Mouse (Mus musculus) inflammation-experienced regulatory T-cells, adult 6 months (primary cell): ENCODE measurements at regions not wholly inside any gene's neighbourhood (a gene's known extent, or its start where the extent isn't known, plus 50 kb on each side); places are given as distances from the start of the nearest gene placed in this dataset.

Experiments
- ATAC-seq: one replicate; pipeline ENCODE4 v1.8.0; 2017

GRCm38 (mm10) chr2:80998296-80998695 lies 381.3 kb downstream of the Nup35 start:
- ATAC-seq = no peak

DNA sequence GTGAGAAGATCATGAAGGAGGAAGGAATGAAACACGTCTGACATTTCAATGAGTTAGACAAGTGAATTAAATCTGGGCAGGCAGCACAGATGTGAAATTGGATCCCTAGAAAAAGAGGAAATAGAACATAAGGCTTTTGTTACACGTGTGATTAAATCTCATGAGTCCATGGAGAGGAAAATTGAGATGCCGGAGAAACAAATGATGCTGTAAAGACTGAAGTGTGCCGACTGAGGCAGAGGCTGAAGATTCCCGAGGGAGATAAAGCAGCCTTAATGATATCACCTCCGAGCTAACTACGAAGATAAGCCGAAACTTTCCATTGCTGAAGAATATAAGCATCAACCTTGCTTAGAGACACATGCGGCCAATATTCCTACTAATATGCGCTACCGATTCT lies 390.0 kb downstream of the Nup35 start:
- ATAC-seq = no peak

DNA sequence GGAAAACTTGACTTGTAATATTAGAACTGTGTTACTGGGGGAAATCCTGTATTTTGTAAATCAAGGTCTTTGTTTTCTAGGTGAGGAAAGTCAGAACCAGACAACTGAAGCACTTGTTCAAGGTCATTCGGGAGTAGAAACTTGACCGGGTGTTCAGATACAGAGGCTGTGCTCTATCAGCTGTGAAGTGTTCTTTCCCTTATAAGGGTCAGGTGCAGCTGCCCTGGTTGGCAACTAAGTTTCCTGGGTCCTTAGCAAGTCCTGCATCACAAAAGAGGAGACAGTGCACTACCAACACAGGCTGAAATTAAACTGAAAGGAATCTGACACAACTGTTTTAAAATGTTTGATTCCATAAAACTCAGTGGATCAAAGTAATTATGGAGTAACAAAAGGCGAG lies 406.6 kb downstream of the Nup35 start:
- ATAC-seq = no peak
